Mouse (Mus musculus) macrophage (primary cell): ENCODE data around the gene Gal3st2. TPM values are rescaled to one million over a fixed set of nuclear protein-coding genes. Genes with fewer than 3 reads are reported as not detected.
"Not testable (repeated sequence)": the region's sequence is repeated elsewhere in the genome, so short reads cannot be mapped to it uniquely, and the experiment has no call there.

ENCODE experiments used
- H3K27ac ChIP-seq: fragments of 350-480 bp; formaldehyde crosslinking; 2 replicates; pipeline ENCODE4 v1.9.0; 2021
- H3K36me3 ChIP-seq: fragments of 350-480 bp; formaldehyde crosslinking; 2 replicates; pipeline ENCODE4 v1.9.0; 2021; ENCODE audit errors: inconsistent target
- H3K4me3 ChIP-seq: fragments of 350-480 bp; formaldehyde crosslinking; 2 replicates; pipeline ENCODE4 v1.9.0; 2021; ENCODE audit errors: inconsistent target
- H3K79me2 ChIP-seq: fragments of 350-480 bp; formaldehyde crosslinking; 2 replicates; pipeline ENCODE4 v1.9.0; 2021; ENCODE audit errors: inconsistent target
- WGBS: methylation state at CpG from one replicate; pipeline ENCODE4 v1.1.7; 2026; ENCODE audit warnings: inconsistent platforms; ENCODE audit not compliant: missing documents; 5-methylcytosine and 5-hydroxymethylcytosine counted together
- polyA plus RNA-seq: library from polyadenylated mRNA; stranded (reverse); fragments of 250-400 nt; gene quantifications from 3 replicates; pipeline ENCODE4 v1.2.4, GENCODE M21; 2018; ENCODE audit warnings: inconsistent platforms

Gal3st2 gene
- polyA plus RNA-seq, 1 experiment from 2014 or later = 0.06 TPM

GRCm38 (mm10) chr1:93836532-93836913 is 24.6 kb upstream of the Gal3st2 start:
- Histone ChIP-seq H3K4me3 (no peak overlapping the region), H3K36me3 (peaks cover 15% of the 10 kb centered on the region; the same call in 1 of the 2 replicates), H3K27ac (no peak overlapping the region), H3K79me2 (no peaks in the 10 kb centered on the region)
- 97% methylated on average over 2 of the region's 2 CpGs for WGBS

GRCm38 (mm10) chr1:93837335-93837734 is 23.8 kb upstream of the Gal3st2 start:
- Histone ChIP-seq H3K36me3 (peaks cover 15% of the 10 kb centered on the region; the same call in 1 of the 2 replicates), H3K79me2 (no peaks in the 10 kb centered on the region), H3K4me3 (no peak overlapping the region), H3K27ac (no peak overlapping the region)
- WGBS = 97% methylated on average over 8 of the region's 8 CpGs

DNA sequence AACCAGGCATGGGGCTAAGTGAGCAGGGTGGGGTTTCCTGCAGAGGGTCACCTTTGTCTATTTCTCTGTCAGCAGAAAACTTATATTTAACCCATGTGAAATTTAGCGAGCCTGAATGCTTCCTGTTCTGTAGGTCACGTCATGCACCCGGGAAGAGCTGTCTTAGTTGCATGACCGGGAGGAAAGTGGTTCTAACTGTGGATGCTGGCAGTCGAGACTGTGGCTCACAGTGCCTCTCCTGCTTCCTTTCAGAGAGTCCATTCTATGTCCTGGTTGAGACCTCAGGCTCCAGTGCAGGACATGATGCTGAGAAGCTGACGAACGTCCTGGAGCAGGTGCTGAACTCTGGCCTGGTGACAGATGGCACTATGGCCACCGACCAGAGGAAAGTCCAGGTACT is 22.5 kb upstream of the Gal3st2 start:
- H3K36me3 ChIP-seq = peaks cover 15% of the 10 kb centered on the region; the same call in 1 of the 2 replicates
- 89% methylated on average over 7 of the region's 8 CpGs for WGBS
- not testable (repeated sequence) for H3K4me3 ChIP-seq, H3K27ac ChIP-seq, H3K79me2 ChIP-seq

DNA sequence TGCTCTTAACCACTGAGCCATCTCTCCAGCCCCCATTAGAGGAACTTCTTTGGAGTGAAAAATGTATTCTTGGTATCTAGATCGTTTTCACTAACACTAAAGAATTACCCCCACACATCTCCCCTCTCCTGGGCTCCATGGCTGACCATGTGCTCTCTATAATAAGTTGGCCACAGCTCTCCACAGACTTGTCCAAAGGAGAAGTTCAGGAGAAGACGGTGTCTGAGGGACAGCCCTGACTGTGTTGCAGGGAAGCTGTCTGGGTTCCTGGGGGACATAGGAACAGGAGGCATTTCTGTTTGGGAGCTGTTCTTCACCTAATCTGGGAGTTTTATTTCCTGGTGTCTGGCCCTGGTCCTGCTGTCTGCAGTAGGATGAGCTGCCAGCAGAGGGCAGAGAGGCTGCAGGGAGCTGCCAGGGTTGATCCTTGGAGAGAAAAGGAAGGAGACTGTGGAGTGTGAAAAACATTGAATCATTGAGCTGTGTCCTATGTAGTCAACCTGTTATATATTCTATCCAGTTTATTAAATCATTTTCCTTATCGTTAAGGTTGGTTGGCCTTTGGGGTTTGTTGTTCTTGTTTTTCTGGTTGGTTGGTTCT is 15.2 kb upstream of the Gal3st2 start:
- H3K36me3 ChIP-seq, H3K27ac ChIP-seq, H3K4me3 ChIP-seq, H3K79me2 ChIP-seq: not testable (repeated sequence)
- WGBS = 86% methylated on average over 1 of the region's 3 CpGs

- H3K36me3 ChIP-seq, H3K27ac ChIP-seq, H3K4me3 ChIP-seq, H3K79me2 ChIP-seq: not testable (repeated sequence)
- WGBS = 88% methylated on average over 4 of the region's 4 CpGs
Measured at GRCm38 (mm10) chr1:93855790-93856189, 5.3 kb upstream of the Gal3st2 start.

GRCm38 (mm10) chr1:93857370-93857769 is 3.7 kb upstream of the Gal3st2 start:
- Histone ChIP-seq H3K79me2 (no peaks in the 10 kb centered on the region), H3K36me3 (no peaks in the 10 kb centered on the region), H3K27ac (no peak overlapping the region), H3K4me3 (no peak overlapping the region)
- 84% methylated on average over 6 of the region's 6 CpGs for WGBS

DNA sequence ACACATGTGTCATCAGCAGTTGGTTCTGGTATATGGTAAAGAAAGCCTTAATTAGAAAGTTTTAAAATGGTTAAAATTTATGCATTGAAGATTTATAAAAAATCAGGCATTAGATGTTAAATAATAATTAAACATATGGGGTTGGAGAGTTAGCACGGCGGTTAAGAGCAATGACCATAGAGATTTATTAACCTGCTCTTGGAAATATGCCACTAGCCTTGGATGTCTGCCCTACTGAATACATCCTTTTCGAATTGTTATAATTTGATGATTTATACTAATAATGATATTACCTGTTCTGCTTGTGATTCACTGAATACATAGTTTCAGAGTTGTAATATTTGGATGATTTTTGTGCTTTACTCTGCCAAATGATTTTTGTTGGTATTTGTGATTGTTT is 3.1 kb upstream of the Gal3st2 start:
- no peak overlapping the region for H3K27ac ChIP-seq
- H3K79me2 ChIP-seq = no peaks in the 10 kb centered on the region
- no peak overlapping the region for H3K4me3 ChIP-seq
- WGBS = 90% methylated on average over 3 of the region's 3 CpGs
- H3K36me3 ChIP-seq = no peaks in the 10 kb centered on the region

DNA sequence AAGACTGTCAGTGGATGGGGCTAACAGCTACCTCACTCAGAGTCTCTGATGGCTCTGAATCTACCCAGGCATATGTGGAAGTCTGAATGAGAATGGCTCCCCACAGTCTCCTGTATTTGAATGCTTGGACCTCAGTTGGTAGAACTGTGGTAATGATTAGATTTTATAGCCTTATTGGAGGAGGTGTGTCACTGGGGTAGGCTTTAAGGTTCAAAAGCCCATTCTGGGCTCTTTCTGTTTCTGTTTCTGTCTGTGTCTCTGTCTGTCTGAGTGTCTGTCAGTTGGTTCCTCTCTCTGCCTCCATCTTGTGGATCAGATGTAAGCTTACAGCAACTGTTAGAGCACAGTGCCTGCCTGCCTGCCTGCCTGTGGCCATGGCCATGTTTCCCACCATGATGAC is 1.5 kb upstream of the Gal3st2 start:
- Histone ChIP-seq H3K27ac (no peak overlapping the region), H3K36me3 (no peaks in the 10 kb centered on the region), H3K4me3 (no peak overlapping the region), H3K79me2 (no peaks in the 10 kb centered on the region)

GRCm38 (mm10) chr1:93871594-93872105 is 10.5 kb downstream of the Gal3st2 start:
- H3K36me3 ChIP-seq, H3K79me2 ChIP-seq, H3K4me3 ChIP-seq, H3K27ac ChIP-seq: not testable (repeated sequence)
- no CpG with 5 or more reads among the region's 1 CpGs for WGBS

GRCm38 (mm10) chr1:93874405-93874804 is 13.3 kb downstream of the Gal3st2 start:
- WGBS = no CpG with 5 or more reads among the region's 22 CpGs
- not testable (repeated sequence) for H3K4me3 ChIP-seq, H3K36me3 ChIP-seq, H3K79me2 ChIP-seq, H3K27ac ChIP-seq

- not testable (repeated sequence) for H3K79me2 ChIP-seq, H3K4me3 ChIP-seq, H3K36me3 ChIP-seq, H3K27ac ChIP-seq
- no CpG with 5 or more reads among the region's 11 CpGs for WGBS
Measured at GRCm38 (mm10) chr1:93881778-93882177, 20.7 kb downstream of the Gal3st2 start.

DNA sequence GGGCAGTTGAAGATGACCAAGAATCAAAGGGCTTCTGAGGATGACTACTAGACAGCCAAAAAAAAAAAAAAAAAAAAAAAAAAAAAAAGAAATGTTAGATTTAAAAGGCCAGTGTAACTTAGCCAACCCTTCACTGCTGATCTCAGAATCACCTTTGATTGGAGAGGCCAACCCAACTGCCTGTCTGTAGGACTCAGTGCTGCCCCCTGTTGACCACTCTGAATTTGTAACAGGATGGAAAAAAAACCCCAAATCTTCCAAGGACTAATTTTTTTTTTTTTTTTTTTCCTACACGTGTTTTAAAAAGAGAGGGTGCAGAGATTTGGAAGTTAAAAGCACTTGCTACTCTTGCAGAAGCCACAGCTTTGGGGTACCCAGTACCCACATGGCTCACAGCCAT is 29.8 kb downstream of the Gal3st2 start:
- not testable (repeated sequence) for H3K79me2 ChIP-seq, H3K36me3 ChIP-seq, H3K27ac ChIP-seq, H3K4me3 ChIP-seq
- WGBS = no CpG with 5 or more reads among the region's 1 CpGs

GRCm38 (mm10) chr1:93897395-93897794 is 36.3 kb downstream of the Gal3st2 start:
- not testable (repeated sequence) for H3K79me2 ChIP-seq, H3K36me3 ChIP-seq
- WGBS = no CpG with 5 or more reads among the region's 1 CpGs

GRCm38 (mm10) chr1:93901291-93901690 is 40.2 kb downstream of the Gal3st2 start:
- H3K4me3 ChIP-seq, H3K27ac ChIP-seq, H3K79me2 ChIP-seq, H3K36me3 ChIP-seq: not testable (repeated sequence)
- no CpG with 5 or more reads among the region's 5 CpGs for WGBS

More at GRCm38 (mm10) chr1:93897395-93897794, 36.3 kb downstream of the Gal3st2 start:
- not testable (repeated sequence) for H3K27ac ChIP-seq, H3K4me3 ChIP-seq

DNA sequence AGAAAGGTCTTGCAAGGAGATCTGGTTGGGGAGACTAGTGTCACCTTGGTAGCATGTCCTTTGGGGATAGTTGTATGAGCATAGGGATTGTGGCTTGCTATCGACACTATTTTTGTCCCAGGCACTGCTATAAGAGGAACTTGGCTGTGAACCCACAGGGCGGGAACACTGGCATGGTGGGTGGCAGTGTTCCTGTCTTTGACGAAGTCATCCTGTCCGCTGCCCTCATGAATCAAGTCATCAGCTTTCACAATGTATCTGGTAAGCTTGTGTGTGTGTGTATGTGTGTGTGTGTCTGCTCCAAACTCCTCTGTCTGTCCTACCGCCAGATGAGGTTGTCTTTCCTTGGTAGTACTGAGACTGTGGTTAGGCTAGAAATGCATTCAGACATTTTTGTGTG is 45.6 kb downstream of the Gal3st2 start:
- not testable (repeated sequence) for H3K27ac ChIP-seq, H3K36me3 ChIP-seq, H3K79me2 ChIP-seq, H3K4me3 ChIP-seq
- no CpG with 5 or more reads among the region's 5 CpGs for WGBS

DNA sequence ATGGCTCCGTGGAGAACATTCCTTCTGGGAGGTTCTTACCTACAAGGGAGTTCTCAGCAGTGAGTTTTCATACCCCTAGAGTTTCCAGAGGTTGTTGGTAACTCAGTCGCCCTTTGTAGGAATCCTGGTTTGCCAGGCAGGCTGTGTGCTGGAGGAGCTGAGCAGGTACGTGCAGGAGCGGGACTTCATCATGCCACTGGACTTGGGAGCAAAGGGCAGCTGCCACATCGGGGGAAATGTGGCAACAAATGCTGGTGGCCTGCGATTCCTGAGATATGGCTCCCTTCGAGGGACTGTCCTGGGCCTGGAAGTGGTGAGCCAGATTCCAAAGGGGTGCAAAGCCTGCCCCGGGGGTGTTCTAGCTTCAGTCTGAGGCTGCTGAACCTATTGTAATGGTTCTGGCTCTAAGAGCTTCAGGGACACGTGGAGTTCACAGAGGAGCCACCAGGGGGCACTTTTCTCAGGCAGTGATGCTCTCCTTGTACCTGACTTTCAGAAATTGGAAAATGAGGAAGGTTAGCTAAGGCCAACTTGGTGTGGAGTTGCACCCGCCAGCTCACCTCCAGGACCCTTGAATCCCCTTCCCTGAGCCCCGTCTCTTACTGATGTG is 48.0 kb downstream of the Gal3st2 start:
- WGBS = no CpG with 5 or more reads among the region's 11 CpGs

More for the DNA sequence above, 48.0 kb downstream of the Gal3st2 start:
- not testable (repeated sequence) for H3K36me3 ChIP-seq, H3K27ac ChIP-seq, H3K4me3 ChIP-seq, H3K79me2 ChIP-seq
